In genomic region chr8:124304141-124304540, GRCm38 (mm10) we compare ENCODE assay signal across 11 mouse cellular contexts.
"Had no signal": no experiment of that assay in that cellular context is flagged by ENCODE, and none has a peak within 500 bp of the region (broad histone marks: within the 10 kb centered on the region; RNA-seq: fewer than 3 reads in every experiment).

No protein-coding gene starts in this region.

- H3K4me3 ChIP-seq: limb, embryonic 12.5 days; liver, embryonic 13.5 days; midbrain, embryonic 13.5 days had no signal

- DNase-seq: kidney, adult 2 months; kidney, postnatal 10 days; liver; liver, embryonic 13.5 days; liver, postnatal 0 days; lung, postnatal 36 days; thymus, postnatal 4 days had no signal

- H3K27me3 ChIP-seq: limb, embryonic 12.5 days; liver, embryonic 13.5 days; midbrain, embryonic 13.5 days had no signal

- H3K4me2 ChIP-seq: limb, embryonic 12.5 days; liver, embryonic 13.5 days; midbrain, embryonic 13.5 days had no signal

- ATAC-seq: liver, postnatal 0 days; lung, postnatal 0 days; midbrain, embryonic 13.5 days had no signal

- H3K27ac ChIP-seq: limb, embryonic 12.5 days; liver, embryonic 13.5 days; midbrain, embryonic 13.5 days; stomach, postnatal 0 days had no signal

- H3K9me3 ChIP-seq: limb, embryonic 12.5 days; liver, embryonic 13.5 days; midbrain, embryonic 13.5 days had no signal

- H3K9ac ChIP-seq: limb, embryonic 12.5 days; liver, embryonic 13.5 days; liver, postnatal 0 days; midbrain, embryonic 13.5 days had no signal
